Mouse (Mus musculus) v-Abl transformed pro-B cells (cell line): ENCODE results near the gene 9130204L05Rik.

Source experiments
- in situ Hi-C, 2 experiments: fragments of 400-800 bp; cut with MboI; formaldehyde crosslinking; loops; one replicate each; pipeline ENCODE4 v1.15.1; 2025; ENCODE audit not compliant: unreplicated experiment in 2 of 2

The 9130204L05Rik gene

DNA sequence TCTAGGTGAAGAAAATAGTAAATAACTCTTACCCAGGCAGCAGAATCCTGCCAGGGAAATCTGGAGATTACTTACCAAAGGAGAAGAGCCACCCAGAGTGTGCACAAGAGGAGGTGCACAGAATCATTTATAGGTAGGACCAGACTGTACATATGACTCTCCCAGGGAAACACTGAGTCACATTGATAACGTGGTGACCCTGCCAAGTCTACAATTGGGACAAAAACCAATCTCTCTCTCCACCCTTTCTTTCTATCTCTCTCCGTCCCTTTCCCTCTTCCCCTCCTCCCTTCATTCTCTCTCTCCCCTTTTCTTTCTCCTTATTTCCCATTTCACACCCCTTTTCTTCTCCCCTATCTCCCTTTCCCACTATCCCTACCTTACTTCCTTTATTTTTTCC is at the start of gene 9130204L05Rik:
9130204L05Rik (minus strand) TSS at position 101 of the 400 bp plus-strand sequence.
- in situ Hi-C loops, result no loop called here

- in situ Hi-C loops, result no loop called here
Observed at GRCm38 (mm10) chr3:91108696-91109095, 18.1 kb upstream of the 9130204L05Rik start.

DNA sequence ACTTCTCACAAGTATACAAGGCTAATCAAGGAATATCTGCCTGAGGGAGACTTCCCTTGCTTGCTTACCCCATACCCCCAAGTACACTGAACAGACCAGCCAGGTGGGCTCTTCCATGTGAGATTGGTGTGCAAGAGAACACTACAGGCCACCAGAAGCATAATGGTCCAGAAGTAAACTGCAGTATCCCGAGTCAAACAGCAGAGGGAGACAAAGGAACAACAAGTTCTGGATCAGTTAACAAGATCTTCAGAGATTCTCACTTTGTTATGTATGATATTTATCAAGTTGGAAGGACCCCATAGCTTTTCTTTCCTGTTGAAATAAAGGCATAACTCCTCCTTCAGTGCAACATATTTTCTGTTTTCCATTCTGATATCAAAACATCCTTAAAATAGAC is 31.4 kb downstream of the 9130204L05Rik start:
- in situ Hi-C loops, result no loop called here

DNA sequence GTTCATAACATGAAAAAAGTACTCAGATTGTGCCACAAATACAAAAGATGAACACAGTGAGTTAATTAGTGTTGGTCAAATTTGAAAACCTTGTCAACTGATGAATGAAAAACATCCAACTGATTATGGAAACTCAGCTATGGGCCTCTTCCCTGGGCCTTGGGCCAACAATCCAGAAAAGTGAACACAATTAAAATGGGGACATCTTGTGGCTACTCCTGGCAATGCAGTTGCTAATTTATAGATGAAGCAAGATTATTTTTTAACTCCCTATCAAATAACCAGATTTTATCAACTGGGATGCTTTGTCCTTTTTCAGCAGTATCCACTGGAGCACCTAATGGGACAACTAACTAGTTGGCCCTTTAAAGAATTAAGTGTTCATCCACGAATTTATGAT is 37.9 kb downstream of the 9130204L05Rik start:
- in situ Hi-C loops, result no loop called here
